Mouse (Mus musculus) adrenal gland, adult 18-20 months (tissue): Measurements from ENCODE around the gene Osbpl10. TPM values are rescaled to one million over a fixed set of nuclear protein-coding genes. Genes with fewer than 3 reads are reported as not detected.

Source experiments
- DNase-seq, 2 experiments: peaks; one replicate each; pipeline ENCODE4 v3.0.0; 2021 to 2022; ENCODE audit warnings: low spot score in 2 of 2
- total RNA-seq, 2 experiments: library from RNA; stranded (reverse); gene quantifications; 1 replicate in 1 of 2; 2 replicates in 1 of 2; pipeline ENCODE4 v1.2.3; 2021

Gene Osbpl10
- total RNA-seq, 2 experiments from 2014 or later, result 4.2 to 6.5 TPM

GRCm38 (mm10) chr9:115261456-115261855, 283.1 kb downstream of the Osbpl10 start:
- DNase-seq, result no peak

DNA sequence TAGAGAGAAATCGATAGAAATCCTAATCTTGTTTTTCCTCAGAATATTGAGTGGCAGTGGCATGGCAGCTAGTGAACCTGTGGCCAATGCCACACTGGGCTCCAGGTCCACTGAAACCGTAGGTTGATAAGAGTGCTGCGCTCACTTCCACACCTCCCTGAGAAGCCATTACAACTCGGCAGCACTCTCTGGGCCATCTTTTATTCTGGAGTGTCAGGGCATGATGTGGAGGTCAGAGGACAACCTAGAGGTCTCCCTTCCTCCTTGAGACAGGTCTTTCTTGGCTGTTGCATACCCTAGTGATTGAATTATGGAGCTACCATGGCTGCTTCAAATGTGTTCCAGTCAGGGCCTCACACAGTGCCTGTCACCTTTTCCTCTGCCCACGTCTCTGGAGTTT, 283.5 kb downstream of the Osbpl10 start:
- DNase-seq, result no peak

GRCm38 (mm10) chr9:115271556-115271955, 293.2 kb downstream of the Osbpl10 start:
- DNase-seq, result no peak

DNA sequence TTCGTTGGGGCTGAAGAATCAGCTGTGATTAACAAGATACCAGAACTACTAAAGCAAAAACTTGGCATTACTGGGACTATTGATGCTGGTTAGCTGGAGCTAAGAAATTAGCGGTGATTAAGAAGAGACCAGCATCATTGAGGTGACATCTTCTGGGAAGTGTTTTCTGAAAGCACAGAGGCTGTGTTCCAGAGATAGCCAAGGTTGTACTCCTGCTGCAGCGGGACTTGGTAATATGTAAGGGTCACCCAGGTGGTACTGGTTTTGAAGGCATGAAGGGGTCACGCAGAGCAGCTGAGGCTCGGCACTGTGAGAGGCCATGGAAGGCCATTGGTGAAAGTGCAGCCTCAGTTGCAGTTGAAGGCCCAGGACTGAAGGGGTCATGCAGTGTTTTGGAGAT, 294.1 kb downstream of the Osbpl10 start:
- DNase-seq, result peak in 1 of 2 experiments; percentile 23

DNA sequence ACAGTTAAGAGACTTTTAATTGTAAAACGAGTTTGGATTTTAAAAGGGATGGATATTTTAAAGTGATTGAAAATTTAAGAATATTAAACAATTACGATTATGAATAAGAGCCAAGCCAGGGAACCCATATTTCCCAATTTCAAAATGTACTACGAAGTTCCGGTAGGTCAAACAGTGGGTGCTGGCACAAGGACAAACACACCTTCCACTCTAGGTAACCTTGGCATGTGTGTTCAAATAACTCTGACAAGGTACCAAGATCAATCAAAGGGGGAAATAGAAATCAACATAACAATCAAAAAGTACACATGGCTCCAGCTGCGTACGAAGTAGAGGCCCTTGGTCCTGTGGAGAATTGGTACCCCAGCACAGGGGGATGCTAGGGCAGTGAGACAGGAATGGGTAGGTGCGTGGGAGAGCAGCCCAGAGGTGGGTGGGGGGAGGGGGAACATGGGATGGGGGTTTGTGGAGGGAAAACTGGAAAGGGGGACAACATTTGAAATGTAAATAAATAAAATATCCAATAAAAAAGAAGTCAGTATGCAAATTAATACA, 294.8 kb downstream of the Osbpl10 start:
- DNase-seq, result no peak

- DNase-seq, result no peak
These were observed 296.4 kb downstream of the Osbpl10 start for GRCm38 (mm10) chr9:115274806-115275205.

DNA sequence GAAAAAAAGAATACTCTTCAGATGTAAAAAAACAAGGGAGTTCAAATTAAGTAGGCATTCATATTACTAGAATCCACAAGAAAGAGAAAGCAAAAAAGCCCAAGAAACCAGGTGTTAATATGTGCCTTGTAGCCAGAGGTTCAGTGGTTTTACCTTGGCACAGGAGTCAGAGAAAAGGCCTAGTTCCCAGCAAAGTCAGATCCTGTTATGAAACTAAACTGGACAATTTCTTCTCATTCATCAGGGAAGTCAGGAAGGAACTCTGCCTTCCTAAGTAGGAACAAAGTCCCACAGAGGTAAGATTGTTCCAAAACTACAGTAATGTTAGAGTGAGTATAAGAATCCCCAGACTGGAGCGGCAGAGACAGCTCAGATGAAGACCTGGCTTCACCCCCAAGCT, 300.3 kb downstream of the Osbpl10 start:
- no peak for DNase-seq

Other genes with a start within 250 kb of the Osbpl10 start
- 100 to 1,000 TPM in 1 of 2 experiments, 10 to 100 TPM in 1; 59.9 to 106 TPM for gene Cmtm6, start 247.5 kb upstream of the Osbpl10 start, total RNA-seq
- gene Cmtm7, start 196.7 kb upstream of the Osbpl10 start, total RNA-seq, result 10 to 100 TPM; 18.3 to 34.4 TPM
- 1 to 10 TPM; 5.8 to 7.3 TPM for gene Cmtm8, start 134.4 kb upstream of the Osbpl10 start, total RNA-seq
- gene Gpd1l, start 44.6 kb upstream of the Osbpl10 start, total RNA-seq, result 10 to 100 TPM; 20.1 to 35.0 TPM
- gene Rps27rt, start 4.2 kb downstream of the Osbpl10 start, total RNA-seq, result 10 to 100 TPM; 49.6 to 57.5 TPM